Mouse (Mus musculus) erythroblast, adult 5-6 weeks (primary cell): Measurements from ENCODE around the gene 4921536K21Rik. TPM values are rescaled to one million over a fixed set of nuclear protein-coding genes. Genes with fewer than 3 reads are reported as not detected.

ENCODE experiments used
- ATAC-seq: replicated peaks from 2 replicates; pipeline ENCODE4 v1.8.0; 2016; ENCODE audit warnings: moderate number of reproducible peaks, mild to moderate bottlenecking, moderate TSS enrichment, inconsistent platforms; ENCODE audit not compliant: poor library complexity, low FRiP score, severe bottlenecking
- total RNA-seq, 2 experiments: library from RNA; stranded (forward) in 1 of 2; stranded (reverse) in 1 of 2; fragments of 150-400 nt in 1 of 2; fragments of 200-764, 138-1000 nt in 1 of 2; gene quantifications; 2 replicates each; pipeline versions ENCODE4 v1.2.3 to v1.2.4; 2015 to 2017; ENCODE audit warnings: low replicate concordance in 2 of 2

4921536K21Rik gene
- total RNA-seq, 2 experiments from 2014 or later: not detected

DNA sequence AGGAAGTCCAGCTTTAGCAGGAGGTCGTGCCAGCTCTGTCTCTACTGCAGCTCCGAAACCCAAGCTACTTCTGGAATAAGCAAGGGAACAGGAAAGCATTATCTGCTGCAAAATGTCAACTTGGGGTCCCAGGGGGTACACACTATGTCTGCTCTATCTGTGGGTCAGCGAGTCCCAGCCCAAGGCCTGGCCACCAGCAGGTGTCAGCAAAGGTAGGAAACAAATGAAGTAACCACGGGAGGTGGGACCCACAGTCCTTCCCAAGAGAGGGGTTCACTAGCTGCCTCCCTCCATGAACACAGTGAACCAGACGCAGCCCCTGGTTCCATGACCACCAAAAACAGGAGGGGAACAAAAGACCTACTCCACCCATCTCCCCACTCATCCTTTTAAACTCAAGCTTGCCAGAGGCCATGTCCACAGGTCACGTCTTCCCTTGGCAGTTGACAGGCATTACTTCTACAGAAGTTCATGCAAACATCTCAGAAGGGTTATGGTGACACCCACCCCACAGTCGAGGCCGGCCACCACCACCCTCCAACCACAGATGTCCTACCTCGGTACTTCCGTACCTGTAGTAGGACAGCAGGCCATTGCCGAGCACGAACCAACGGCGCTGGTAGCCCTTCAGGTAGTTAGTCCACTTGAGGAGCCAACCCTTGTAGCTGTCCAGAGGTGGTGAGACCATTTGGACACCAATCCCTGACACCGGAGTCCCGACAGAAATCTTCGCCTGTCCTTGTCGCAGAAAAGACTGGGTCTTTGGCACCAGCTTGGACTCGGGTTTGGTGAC is 32.0 kb downstream of the 4921536K21Rik start:
- ATAC-seq: no peak

DNA sequence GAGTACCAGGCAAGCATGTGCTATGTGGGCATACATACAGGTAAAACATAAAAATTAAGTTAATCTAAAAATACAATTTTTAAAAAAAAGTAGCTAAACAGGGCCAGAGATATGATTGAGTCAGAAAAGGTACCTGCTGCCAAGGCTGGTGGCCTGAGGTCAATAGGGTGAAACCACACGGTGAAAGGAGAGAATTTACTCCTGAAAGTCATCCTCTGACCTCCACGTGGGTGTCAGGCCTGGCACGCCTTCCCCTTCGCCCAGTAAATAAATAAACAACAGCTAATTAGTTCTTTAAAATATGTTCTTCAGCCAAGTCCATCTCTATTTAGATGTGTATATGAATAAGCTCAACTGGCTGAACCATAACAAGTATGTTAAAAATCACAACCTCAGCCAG is 34.5 kb downstream of the 4921536K21Rik start:
- no peak for ATAC-seq

DNA sequence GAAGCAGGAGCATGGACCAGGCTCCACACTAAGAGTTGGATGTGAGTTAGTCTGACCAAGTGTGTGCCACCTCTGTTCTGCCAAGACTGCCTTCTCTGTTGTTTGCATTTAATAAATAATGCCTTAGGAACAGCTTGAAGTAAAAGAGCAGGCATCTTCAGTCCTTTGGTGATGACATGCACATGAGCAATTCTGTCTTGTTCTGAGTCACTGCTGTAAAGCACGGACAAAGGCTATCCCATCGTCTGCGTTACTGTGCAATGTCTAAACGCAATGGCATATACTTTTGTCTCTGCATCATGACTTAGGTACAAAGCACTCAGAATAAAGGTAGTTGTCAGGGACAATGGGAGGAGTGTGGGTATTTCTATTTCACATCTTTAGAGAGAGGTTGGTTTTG is 35.1 kb downstream of the 4921536K21Rik start:
- no peak for ATAC-seq

DNA sequence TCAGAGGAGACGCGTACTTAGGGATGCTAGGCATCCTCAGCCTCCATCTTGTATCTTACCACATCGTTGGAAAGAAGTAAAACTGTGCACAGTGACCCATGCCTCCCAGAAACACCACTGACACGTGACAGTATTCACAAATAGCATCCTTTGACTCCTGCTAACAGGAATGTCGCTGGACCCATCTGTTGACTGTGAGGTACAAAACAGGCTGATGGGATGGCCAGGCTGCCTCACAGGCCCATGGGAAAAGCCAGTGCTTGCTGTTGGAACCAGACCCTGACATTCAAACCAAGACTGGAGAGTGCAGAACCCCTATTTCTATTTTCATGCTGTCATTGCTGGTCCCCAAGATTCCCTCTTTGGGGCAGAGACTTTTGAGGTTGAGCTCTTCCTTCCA is 37.0 kb downstream of the 4921536K21Rik start:
- no peak for ATAC-seq

DNA sequence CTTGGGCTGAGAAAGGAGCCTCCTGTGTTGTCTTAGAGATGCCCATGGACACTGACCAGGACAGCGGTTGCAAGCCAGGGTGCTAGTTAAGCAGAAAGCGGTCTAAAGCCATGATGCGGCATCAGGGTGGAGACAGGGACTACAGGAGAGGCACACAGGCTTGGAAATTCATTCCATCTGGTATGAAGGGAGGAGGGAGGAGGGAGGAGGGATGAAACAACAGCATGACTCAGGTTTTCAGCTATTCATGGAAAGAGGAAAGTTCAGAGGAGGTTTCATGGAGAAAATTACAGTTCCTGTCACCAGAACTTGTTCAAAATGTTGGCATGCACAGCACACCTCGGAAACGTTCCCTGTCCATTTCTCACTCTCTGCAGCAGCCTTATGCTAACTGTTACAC is 39.1 kb downstream of the 4921536K21Rik start:
- ATAC-seq: no peak

DNA sequence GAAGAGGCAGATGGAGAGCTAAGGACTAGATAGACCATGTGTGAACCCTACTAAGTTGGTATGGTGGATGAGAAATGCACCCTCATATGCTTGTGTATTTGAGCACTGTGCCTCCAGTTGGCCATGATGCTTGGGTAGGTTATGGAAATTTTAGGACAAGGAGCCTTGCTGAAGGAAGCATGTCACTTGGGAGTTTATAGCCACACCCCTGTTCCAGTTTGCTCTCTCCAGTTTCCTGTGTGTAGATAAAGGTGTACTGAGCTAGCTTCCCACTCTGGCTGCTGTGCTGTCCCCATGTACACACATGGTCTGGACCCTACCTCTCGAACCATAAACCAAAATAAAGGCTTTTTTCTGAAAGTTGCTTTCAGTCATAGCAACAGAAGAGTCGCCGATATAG is 40.7 kb downstream of the 4921536K21Rik start:
- ATAC-seq: no peak

DNA sequence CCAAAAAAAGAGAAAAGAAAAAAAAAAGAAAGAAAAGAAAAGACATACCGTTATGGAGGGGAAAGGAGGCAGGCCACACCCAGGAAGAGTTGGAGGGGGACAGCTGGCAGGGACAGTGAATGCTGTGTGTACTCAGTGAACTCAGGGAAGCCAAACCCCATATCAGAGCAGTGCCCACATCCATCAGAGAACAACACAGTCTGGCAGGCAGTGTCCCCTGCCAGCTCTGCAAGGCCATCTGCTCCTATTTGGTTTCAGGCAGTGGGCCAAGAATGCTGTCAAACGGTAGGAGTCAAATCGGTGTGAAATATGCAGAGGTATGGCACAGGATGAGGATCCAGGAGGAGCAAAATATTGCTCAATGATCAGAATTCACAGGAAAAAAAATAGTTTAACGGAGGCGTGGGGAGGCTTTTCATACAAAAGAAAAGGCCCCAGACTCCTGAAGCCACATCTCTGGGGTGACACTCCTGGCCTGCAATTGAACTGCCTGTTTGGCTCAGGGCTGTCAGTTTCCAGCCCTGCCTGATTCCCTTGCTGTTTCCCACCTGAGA is 41.3 kb downstream of the 4921536K21Rik start:
- no peak for ATAC-seq

DNA sequence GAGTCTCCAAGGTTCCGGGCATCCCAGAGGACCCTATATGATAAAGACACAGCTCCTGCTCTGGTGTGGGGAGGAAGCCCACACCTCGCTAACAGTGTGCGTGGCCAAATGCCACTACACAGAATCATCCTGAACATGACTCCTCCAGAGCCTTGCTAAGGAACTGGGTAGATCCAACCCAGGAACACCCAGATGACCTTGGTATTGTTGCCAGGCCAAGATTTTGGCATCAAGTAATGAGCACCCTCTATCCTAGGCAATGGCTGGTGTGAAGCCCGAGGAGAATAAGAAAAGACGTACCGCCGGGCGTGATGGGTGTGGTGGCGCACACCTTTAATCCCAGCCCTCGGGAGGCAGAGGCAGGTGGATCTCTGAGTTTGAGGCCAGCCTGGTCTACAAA is 41.9 kb downstream of the 4921536K21Rik start:
- ATAC-seq: no peak

DNA sequence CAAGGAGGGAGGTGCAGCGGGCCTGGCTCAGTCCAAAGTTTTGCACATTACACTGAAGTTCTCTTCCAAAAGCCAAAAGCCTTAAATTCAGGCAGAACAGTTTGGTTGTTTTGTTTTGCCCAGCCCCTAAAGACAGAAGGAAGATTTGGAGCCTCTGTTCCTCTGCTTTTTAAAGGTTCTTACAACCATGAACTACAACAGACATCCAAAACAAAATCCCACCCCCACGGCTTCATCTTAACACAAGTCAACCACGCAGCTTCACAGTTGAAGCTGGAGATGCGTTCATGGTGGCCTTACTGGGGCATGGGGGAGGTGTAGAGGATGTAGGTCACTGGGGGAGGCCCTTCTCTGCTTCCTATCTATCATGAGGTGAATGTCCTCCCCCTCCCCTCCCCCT is 43.0 kb downstream of the 4921536K21Rik start:
- no peak for ATAC-seq

DNA sequence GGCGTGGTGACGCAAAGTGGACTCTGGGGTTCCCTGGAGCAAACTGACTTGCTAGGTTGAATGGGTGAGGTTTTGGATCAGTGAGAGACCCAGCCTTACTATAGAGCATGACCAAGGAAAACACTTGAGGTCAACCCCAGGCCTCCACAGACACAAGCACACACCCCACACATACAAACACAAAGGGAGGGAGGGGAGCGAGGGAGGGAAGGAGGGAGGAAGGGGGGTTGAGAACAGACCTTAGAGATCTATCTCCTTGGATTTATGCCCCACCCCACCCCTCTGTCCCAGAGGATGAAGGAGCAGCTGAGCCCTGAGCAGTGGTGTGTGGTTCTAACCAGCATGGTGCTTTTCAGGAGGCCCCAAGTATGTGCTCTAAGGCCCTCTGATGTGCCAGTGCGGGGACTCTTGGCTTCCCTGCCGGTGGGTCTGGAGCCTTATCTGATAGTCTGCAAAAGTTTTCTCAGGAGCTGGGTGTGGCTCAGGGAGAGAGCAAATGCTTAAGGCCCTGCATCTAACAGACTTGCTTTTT is 44.1 kb downstream of the 4921536K21Rik start:
- ATAC-seq: no peak

DNA sequence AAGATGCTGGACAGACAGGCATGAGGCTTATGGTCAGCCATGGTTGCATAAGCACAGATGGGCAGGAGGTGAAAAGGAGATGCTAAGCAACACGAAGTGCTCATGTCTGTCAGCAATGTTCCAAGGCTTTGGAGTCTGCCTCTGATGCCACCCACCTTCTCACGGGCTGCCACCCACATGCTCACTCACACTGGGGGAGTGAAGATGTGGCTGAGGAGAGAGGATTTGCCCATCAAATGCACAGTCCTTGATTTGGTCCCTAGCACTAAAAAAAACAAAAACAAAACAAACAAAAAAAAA is 44.6 kb downstream of the 4921536K21Rik start:
- ATAC-seq: no peak

DNA sequence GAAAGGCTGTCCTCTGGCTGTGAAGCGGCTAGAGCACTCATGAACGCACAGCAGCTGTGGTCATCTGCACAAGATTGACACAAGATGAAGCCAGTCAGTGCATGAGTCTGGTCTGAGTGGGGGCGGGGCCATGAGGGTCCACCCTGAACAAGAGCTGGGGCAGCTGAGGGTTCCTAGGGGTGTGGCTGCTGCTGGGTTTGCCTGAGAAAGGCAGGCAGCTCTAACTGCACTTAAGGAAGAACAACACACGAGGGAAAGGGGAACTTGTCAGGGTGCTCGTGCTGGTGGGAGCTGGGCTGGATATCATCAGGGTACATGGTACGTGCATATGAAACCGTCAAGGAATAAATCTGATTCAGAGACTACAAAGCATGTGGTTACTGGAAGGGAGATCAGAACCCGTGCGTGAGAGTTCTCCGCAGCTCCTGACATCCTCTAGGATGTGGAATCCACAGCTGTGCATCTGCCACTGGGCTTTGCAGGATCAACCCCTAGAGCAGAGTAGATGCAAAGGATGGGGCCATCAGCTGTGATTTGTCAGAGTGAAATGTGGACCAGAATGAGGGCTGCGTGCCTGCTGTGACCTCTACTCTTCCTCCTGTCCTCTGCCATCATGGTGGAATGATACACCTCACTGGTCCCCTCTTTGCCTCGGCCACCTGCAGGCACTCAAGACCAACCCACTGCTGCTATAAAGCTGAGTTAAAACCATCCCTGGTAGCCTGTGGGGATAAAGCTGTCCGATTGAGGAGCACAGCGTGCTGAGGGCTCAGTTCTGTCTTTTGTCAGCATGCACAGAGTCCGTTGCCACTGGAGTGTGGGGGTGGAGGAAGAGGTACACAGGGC is 45.2 kb downstream of the 4921536K21Rik start:
- no peak for ATAC-seq

DNA sequence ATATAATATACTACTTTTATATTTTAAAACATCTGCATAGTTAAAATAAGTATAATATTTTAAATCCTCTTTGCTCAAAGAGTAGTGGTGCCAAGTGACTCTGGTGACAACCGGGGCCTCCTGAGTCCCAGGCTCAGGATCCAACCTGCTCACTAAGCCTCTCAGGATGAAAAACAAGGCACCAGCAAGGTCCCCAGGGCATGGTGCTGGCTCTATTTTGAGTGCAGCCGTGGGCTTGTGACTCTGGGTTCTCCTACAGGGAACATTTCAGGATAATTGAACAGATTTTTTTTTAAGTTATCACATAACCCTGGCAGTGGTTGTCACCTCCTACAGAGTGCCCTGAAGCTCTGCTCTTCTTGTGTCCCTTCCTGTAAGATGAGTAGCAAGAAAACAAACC is 48.5 kb downstream of the 4921536K21Rik start:
- ATAC-seq: no peak

DNA sequence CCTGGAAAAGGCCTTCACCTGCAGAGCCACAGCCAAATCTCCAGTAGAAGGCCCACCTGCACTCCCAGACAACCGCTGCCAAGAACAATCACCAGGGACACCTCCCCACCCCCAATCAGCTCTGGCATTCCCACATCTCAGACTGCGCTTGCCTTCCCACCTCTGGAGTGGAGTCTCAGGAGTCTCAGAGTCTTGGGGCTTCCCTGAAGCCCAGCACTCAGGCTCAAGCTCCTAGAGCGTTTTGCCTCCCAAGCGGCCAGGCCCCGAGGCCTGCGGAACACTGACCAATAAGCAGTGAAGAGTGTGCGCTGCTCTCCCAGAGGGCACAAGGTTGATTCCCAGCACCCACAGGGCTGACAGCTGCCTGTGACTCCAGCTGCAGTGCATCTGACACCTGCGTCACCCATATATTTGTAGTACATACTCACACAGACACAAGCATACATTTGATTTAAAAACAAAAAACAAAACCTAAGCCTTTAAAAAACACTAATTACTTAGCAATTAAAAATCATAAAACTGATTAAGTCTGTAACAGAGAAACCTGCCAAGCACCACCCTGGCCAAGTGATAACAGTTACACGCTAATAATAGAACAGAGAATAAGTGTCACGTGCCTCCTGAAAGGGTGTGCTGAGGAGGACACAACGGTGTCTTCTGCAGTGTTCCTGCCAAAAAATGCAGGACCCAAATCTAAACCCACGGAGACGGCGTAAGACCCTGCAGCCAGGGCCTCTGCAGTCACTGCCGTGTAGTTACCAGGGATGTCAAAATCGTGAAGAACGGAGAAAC is 50.8 kb downstream of the 4921536K21Rik start:
- ATAC-seq: no peak

Other genes starting within 250 kb of the 4921536K21Rik start
- 4.0 and 7.7 TPM in 2 replicates for gene Morc2a, start 245.9 kb downstream of the 4921536K21Rik start, total RNA-seq (2015; ENCODE audit: low replicate concordance)
- gene Morc2a, start 245.9 kb downstream of the 4921536K21Rik start, total RNA-seq (2017; ENCODE audit: low replicate concordance): 8.1 and 10.0 TPM in 2 replicates
- not detected in 2 replicates for gene Osbp2, start 31.2 kb downstream of the 4921536K21Rik start, total RNA-seq (2015; ENCODE audit: low replicate concordance)
- not detected in 2 replicates for gene Osbp2, start 31.2 kb downstream of the 4921536K21Rik start, total RNA-seq (2017; ENCODE audit: low replicate concordance)
- gene Dusp18, start 142 bp upstream of the 4921536K21Rik start, total RNA-seq (2015; ENCODE audit: low replicate concordance): not detected in 2 replicates
- gene Dusp18, start 142 bp upstream of the 4921536K21Rik start, total RNA-seq (2017; ENCODE audit: low replicate concordance): 0.09 TPM in 1 of 2 replicates, not detected in the other
- gene Slc35e4, start 19.6 kb upstream of the 4921536K21Rik start, total RNA-seq (2015; ENCODE audit: low replicate concordance): 0.38 and 0.63 TPM in 2 replicates
- not detected in 2 replicates for gene Slc35e4, start 19.6 kb upstream of the 4921536K21Rik start, total RNA-seq (2017; ENCODE audit: low replicate concordance)
- 33.4 and 50.3 TPM in 2 replicates for gene Tcn2, start 37.1 kb upstream of the 4921536K21Rik start, total RNA-seq (2015; ENCODE audit: low replicate concordance)
- gene Tcn2, start 37.1 kb upstream of the 4921536K21Rik start, total RNA-seq (2017; ENCODE audit: low replicate concordance): 12.0 and 20.8 TPM in 2 replicates
- 11.3 and 15.0 TPM in 2 replicates for gene Pes1, start 68.9 kb upstream of the 4921536K21Rik start, total RNA-seq (2015; ENCODE audit: low replicate concordance)
- gene Pes1, start 68.9 kb upstream of the 4921536K21Rik start, total RNA-seq (2017; ENCODE audit: low replicate concordance): 19.0 and 20.4 TPM in 2 replicates
- gene 4930556J24Rik, start 81.7 kb upstream of the 4921536K21Rik start, total RNA-seq (2015; ENCODE audit: low replicate concordance): not detected in 2 replicates
- not detected in 2 replicates for gene 4930556J24Rik, start 81.7 kb upstream of the 4921536K21Rik start, total RNA-seq (2017; ENCODE audit: low replicate concordance)
- not detected in 2 replicates for gene Gal3st1, start 88.5 kb upstream of the 4921536K21Rik start, total RNA-seq (2015; ENCODE audit: low replicate concordance)
- gene Gal3st1, start 88.5 kb upstream of the 4921536K21Rik start, total RNA-seq (2017; ENCODE audit: low replicate concordance): not detected in 2 replicates
- not detected in 2 replicates for gene Sec14l4, start 136.4 kb upstream of the 4921536K21Rik start, total RNA-seq (2015; ENCODE audit: low replicate concordance)
- gene Sec14l4, start 136.4 kb upstream of the 4921536K21Rik start, total RNA-seq (2017; ENCODE audit: low replicate concordance): not detected in 2 replicates
- gene Sec14l3, start 169.7 kb upstream of the 4921536K21Rik start, total RNA-seq (2015; ENCODE audit: low replicate concordance): not detected in 2 replicates
- gene Sec14l3, start 169.7 kb upstream of the 4921536K21Rik start, total RNA-seq (2017; ENCODE audit: low replicate concordance): not detected in 2 replicates
- gene Mtfp1, start 200.3 kb upstream of the 4921536K21Rik start, total RNA-seq (2015; ENCODE audit: low replicate concordance): 1.9 and 8.2 TPM in 2 replicates
- gene Mtfp1, start 200.3 kb upstream of the 4921536K21Rik start, total RNA-seq (2017; ENCODE audit: low replicate concordance): 3.7 and 5.6 TPM in 2 replicates
- 1.5 and 7.7 TPM in 2 replicates for gene Sec14l2, start 228.3 kb upstream of the 4921536K21Rik start, total RNA-seq (2015; ENCODE audit: low replicate concordance)
- 2.5 and 9.9 TPM in 2 replicates for gene Sec14l2, start 228.3 kb upstream of the 4921536K21Rik start, total RNA-seq (2017; ENCODE audit: low replicate concordance)
- 1.5 and 2.5 TPM in 2 replicates for gene Rnf215, start 240.1 kb upstream of the 4921536K21Rik start, total RNA-seq (2015; ENCODE audit: low replicate concordance)
- 4.7 and 8.6 TPM in 2 replicates for gene Rnf215, start 240.1 kb upstream of the 4921536K21Rik start, total RNA-seq (2017; ENCODE audit: low replicate concordance)